Mouse (Mus musculus): ENCODE data around the gene Celf2. TPM values are rescaled to one million over a fixed set of nuclear protein-coding genes. Genes with fewer than 3 reads are reported as not detected.

The Celf2 gene
- polyA plus RNA-seq, 1 experiment from 2014 or later = 52.6 TPM

DNA sequence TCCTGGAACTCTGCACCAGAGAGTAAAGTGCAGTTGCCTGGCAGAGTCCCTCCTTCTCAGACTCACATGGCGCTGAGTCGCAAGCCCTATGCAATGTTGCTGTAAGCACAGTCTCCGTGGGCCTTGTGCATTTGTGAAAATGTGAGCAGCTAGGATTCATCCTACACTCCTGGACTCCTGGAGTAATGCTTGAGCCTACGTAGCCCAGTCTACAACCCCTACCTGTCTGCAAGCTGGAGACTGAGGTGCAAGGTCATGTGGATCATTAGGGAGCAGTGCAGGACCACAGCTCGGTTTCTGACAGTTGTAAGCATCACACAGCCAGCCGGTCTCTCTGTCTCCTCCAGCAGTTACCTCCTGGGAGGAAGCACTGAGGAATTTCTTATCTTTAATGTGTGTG is 1019.3 kb downstream of the Celf2 start:
- 89% methylated on average over 6 of the region's 6 CpGs for WGBS
- Histone ChIP-seq H3K4me3 (replicated peaks; ENCODE audit: low read length) (no peak overlapping the region), H3K9ac (ENCODE audit: low read length) (no peak overlapping the region), H3K36me3 (ENCODE audit: control insufficient read depth, insufficient read depth, low read length) (no peaks in the 10 kb centered on the region), H3K27me3 (ENCODE audit: control insufficient read depth, insufficient read depth, low read length) (no peaks in the 10 kb centered on the region), H3K4me2 (ENCODE audit: low read depth, low read length) (no peak overlapping the region), H3K9me3 (replicated peaks; ENCODE audit: control insufficient read depth, low read length) (no peaks in the 10 kb centered on the region), H3K27ac (ENCODE audit: low read length) (no peak overlapping the region), H3K4me1 (ENCODE audit: control insufficient read depth, insufficient read depth, low read length) (no peaks in the 10 kb centered on the region)
- no peak for ATAC-seq (ENCODE audit: insufficient read depth, low FRiP score)
